Mouse (Mus musculus) liver, postnatal 0 days (tissue): ENCODE results near the gene Gm36079. TPM values are rescaled to one million over a fixed set of nuclear protein-coding genes. Genes with fewer than 3 reads are reported as not detected.
"Not testable (repeated sequence)": the region's sequence is repeated elsewhere in the genome, so short reads cannot be mapped to it uniquely, and the experiment has no call there.

Experiments
- ATAC-seq: fragments of 200-750 bp; cut with Nextera tagmentation; 2 replicates; pipeline ENCODE4 v1.8.0; 2017; ENCODE audit warnings: mild to moderate bottlenecking, moderate library complexity
- DNase-seq: peaks from one replicate; pipeline ENCODE4 v3.0.0-alpha.2; 2016
- H3K27ac ChIP-seq: fragments of 300-500 bp; sonication (generic); 2 replicates; pipeline ENCODE4 v1.5.1; 2014; ENCODE audit warnings: antibody characterized with exemption, moderate library complexity, mild to moderate bottlenecking, low read depth
- H3K27me3 ChIP-seq: fragments of 300-500 bp; sonication (generic); 2 replicates; pipeline ENCODE4 v1.6.1; 2014; ENCODE audit warnings: low read length, control low read depth, mixed read lengths; ENCODE audit not compliant: insufficient read depth
- H3K36me3 ChIP-seq: fragments of 300-500 bp; sonication (generic); replicated peaks from 2 replicates; pipeline ENCODE4 v1.6.1; 2014; ENCODE audit warnings: mild to moderate bottlenecking, control low read depth, low read length, moderate library complexity, mixed read lengths; ENCODE audit not compliant: insufficient read depth
- H3K4me1 ChIP-seq: fragments of 300-500 bp; sonication (generic); 2 replicates; pipeline ENCODE4 v1.6.1; 2014; ENCODE audit warnings: antibody characterized with exemption, mild to moderate bottlenecking, control low read depth; ENCODE audit not compliant: insufficient read depth
- H3K4me2 ChIP-seq: fragments of 300-500 bp; sonication (generic); 2 replicates; pipeline ENCODE4 v1.6.1; 2014; ENCODE audit warnings: low read depth, mild to moderate bottlenecking, low read length, moderate library complexity, mixed read lengths
- H3K4me3 ChIP-seq: fragments of 300-500 bp; sonication (generic); 2 replicates; pipeline ENCODE4 v1.5.1; 2014; ENCODE audit warnings: low read depth, low read length
- H3K9ac ChIP-seq: fragments of 300-500 bp; sonication (generic); replicated peaks from 2 replicates; pipeline ENCODE4 v1.6.1; 2014; ENCODE audit warnings: mild to moderate bottlenecking, moderate library complexity
- H3K9me3 ChIP-seq: fragments of 300-500 bp; sonication (generic); 2 replicates; pipeline ENCODE4 v1.6.1; 2016; ENCODE audit warnings: mild to moderate bottlenecking, control low read depth, low read length, mixed read lengths
- whole genome bisulfite sequencing: fragments of 180-500 bp; shearing (Covaris S2); extraction: QIAGEN DNeasy Blood & Tissue Kit; methylation state at CpG from one replicate; pipeline ENCODE4 v1.1.7; 2014; ENCODE audit not compliant: insufficient replicate concordance; 5-methylcytosine and 5-hydroxymethylcytosine counted together
- polyA plus RNA-seq: library from polyadenylated mRNA; unstranded; fragments of >200 nt; fragmentation: Nextera tagmentation; extraction: Ambion mirVana; gene quantifications from 2 replicates; pipeline ENCODE4 v1.2.1, GENCODE M21; 2015

Gene Gm36079
- polyA plus RNA-seq, 1 experiment from 2014 or later, result not detected

GRCm38 (mm10) chr13:119991264-119991663, 35.5 kb downstream of the Gm36079 start:
- not testable (repeated sequence) for H3K9ac ChIP-seq, H3K4me3 ChIP-seq, H3K9me3 ChIP-seq, H3K4me2 ChIP-seq, H3K27me3 ChIP-seq, H3K36me3 ChIP-seq, DNase-seq, H3K4me1 ChIP-seq, H3K27ac ChIP-seq, ATAC-seq
- no CpG with 5 or more reads among the region's 13 CpGs for WGBS

Other genes starting within 250 kb of the Gm36079 start
- gene Zfp131, start 236.1 kb downstream of the Gm36079 start, polyA plus RNA-seq, result 8.8 and 11.0 TPM in 2 replicates
- gene AF067063, start 196.8 kb downstream of the Gm36079 start, polyA plus RNA-seq, result not detected in 2 replicates
- gene D13Ertd608e, start 191.0 kb downstream of the Gm36079 start, polyA plus RNA-seq, result 0.19 TPM in 1 of 2 replicates, not detected in the other
- gene Tcstv1, start 132.2 kb downstream of the Gm36079 start, polyA plus RNA-seq, result not detected in 2 replicates
- not detected in 2 replicates for gene Gm21761, start 97.7 kb downstream of the Gm36079 start, polyA plus RNA-seq
- not detected in 2 replicates for gene B020031M17Rik, start 76.2 kb downstream of the Gm36079 start, polyA plus RNA-seq
- 1.0 and 1.3 TPM in 2 replicates for gene Gm21188, start 25.2 kb upstream of the Gm36079 start, polyA plus RNA-seq
- gene Gm20767, start 113.2 kb upstream of the Gm36079 start, polyA plus RNA-seq, result not detected in 2 replicates
- not detected in 2 replicates for gene Gm21818, start 145.4 kb upstream of the Gm36079 start, polyA plus RNA-seq
- gene Gm21762, start 188.9 kb upstream of the Gm36079 start, polyA plus RNA-seq, result not detected in 2 replicates
- gene Gm21731, start 212.1 kb upstream of the Gm36079 start, polyA plus RNA-seq, result not detected in 2 replicates
- gene AF067061, start 236.1 kb upstream of the Gm36079 start, polyA plus RNA-seq, result not detected in 2 replicates